In genomic region chr11:3969837-3970236, GRCm38 (mm10) we compare ENCODE assay signal across 13 mouse cellular contexts. TPM values are rescaled to one million over a fixed set of nuclear protein-coding genes. Genes with fewer than 3 reads are reported as not detected.
A peak's percentile ranks its signal among the peaks of the same experiment; 100 is the strongest.
DNase-seq lines count a peak whose midpoint lies in the region; ATAC-seq and TF ChIP-seq lines count a peak whose summit lies in the region.
"Had no signal": no experiment of that assay in that cellular context is flagged by ENCODE, and none has a peak within 500 bp of the region (broad histone marks: within the 10 kb centered on the region; RNA-seq: fewer than 3 reads in every experiment).

No protein-coding gene starts in this region.

- H3K4me2 ChIP-seq in kidney, embryonic 15.5 days: no peak overlapping the region
- H3K4me2 ChIP-seq: limb, embryonic 12.5 days; midbrain, embryonic 11.5 days; neural tube, embryonic 13.5 days had no signal

- no peak overlapping the region for H3K27ac ChIP-seq in kidney, embryonic 15.5 days
- no peak overlapping the region for H3K27ac ChIP-seq in small intestine, adult 2 months (ENCODE audit: insufficient read depth, low read depth, low read length)
- H3K27ac ChIP-seq: limb, embryonic 12.5 days; neural tube, embryonic 13.5 days had no signal

- DNase-seq in kidney, adult 9 months: peak; percentile 59
- DNase-seq in right cerebral cortex, adult 18-20 months: peak; percentile 15
- DNase-seq in right cerebral cortex, postnatal 14 days: no peak
- peak; percentile 44 for DNase-seq in R1 (ENCODE audit: low read depth, low spot score)
- no peak for DNase-seq in thymus, adult 18-20 months

- WGBS in kidney, embryonic 15.5 days: 86% methylated on average over 3 of the region's 3 CpGs
- WGBS in small intestine, adult 2 months: 74% methylated on average over 3 of the region's 3 CpGs

- TF ChIP-seq CTCF in small intestine, adult 2 months (IDR thresholded peaks at IDR 0.05; ENCODE audit: extremely low read depth, insufficient read length, insufficient replicate concordance, low read depth, low read length): peak; percentile 33; the same call in 1 of the 2 replicates

- no peaks in the 10 kb centered on the region for H3K9me3 ChIP-seq in kidney, embryonic 15.5 days (replicated peaks)
- H3K9me3 ChIP-seq: limb, embryonic 12.5 days; neural tube, embryonic 13.5 days had no signal

- no peak for ATAC-seq in kidney, embryonic 15.5 days (replicated peaks; ENCODE audit: low FRiP score)
- ATAC-seq in inflammation-experienced regulatory T-cells, adult 6 months: no peak
- ATAC-seq: Patski had no signal

- peaks cover 9% of the 10 kb centered on the region for H3K4me1 ChIP-seq in kidney, embryonic 15.5 days
- no peaks in the 10 kb centered on the region; the same call in 1 of the 2 replicates for H3K4me1 ChIP-seq in small intestine, adult 2 months (ENCODE audit: control insufficient read depth, insufficient read depth, insufficient read length, low read length)

- no peaks in the 10 kb centered on the region for H3K27me3 ChIP-seq in kidney, embryonic 15.5 days
- H3K27me3 ChIP-seq in small intestine, adult 2 months (ENCODE audit: control insufficient read depth, insufficient read depth, low read length): no peaks in the 10 kb centered on the region
- H3K27me3 ChIP-seq: limb, embryonic 12.5 days; neural tube, embryonic 13.5 days; Patski had no signal

- peaks cover 86% of the 10 kb centered on the region for H3K36me3 ChIP-seq in kidney, embryonic 15.5 days
- peaks cover 35% of the 10 kb centered on the region for H3K36me3 ChIP-seq in small intestine, adult 2 months (ENCODE audit: control insufficient read depth, insufficient read depth, low read length)

- no peak overlapping the region for H3K4me3 ChIP-seq in kidney, embryonic 15.5 days (replicated peaks)
- no peak overlapping the region for H3K4me3 ChIP-seq in small intestine, adult 2 months (ENCODE audit: low read depth, low read length)
- H3K4me3 ChIP-seq: limb, embryonic 12.5 days; neural tube, embryonic 13.5 days had no signal

- TF ChIP-seq POLR2A in small intestine, adult 2 months (IDR thresholded peaks at IDR 0.05; ENCODE audit: low read depth, low read length): no peak

- no peak overlapping the region for H3K9ac ChIP-seq in kidney, embryonic 15.5 days
- H3K9ac ChIP-seq: limb, embryonic 12.5 days; neural tube, embryonic 13.5 days had no signal

RNA-seq across cellular contexts. Expression of gene Pes1, which starts 6.1 kb away (rescaled TPM):
- 95.1 and 95.5 TPM in 2 replicates for polyA plus RNA-seq in kidney, embryonic 15.5 days (2015; fragmentation: Nextera tagmentation; extraction: Ambion mirVana)
- polyA plus RNA-seq in small intestine, adult 2 months (2012; rRNA removed): 11.2 and 17.8 TPM in 2 replicates
- 10 to 100 TPM; 51.8 to 88.6 (median 72.7) TPM for polyA plus RNA-seq in inflammation-experienced regulatory T-cells, adult 6 months (2017; shearing (Covaris generic))

RNA-seq across cellular contexts. Expression of gene 4930556J24Rik, which starts 6.7 kb away (rescaled TPM):
- polyA plus RNA-seq in kidney, embryonic 15.5 days (2015; fragmentation: Nextera tagmentation; extraction: Ambion mirVana): 0.44 TPM in 1 of 2 replicates, not detected in the other
- 0.19 TPM in 1 of 2 replicates, not detected in the other for polyA plus RNA-seq in small intestine, adult 2 months (2012; rRNA removed)
- polyA plus RNA-seq in inflammation-experienced regulatory T-cells, adult 6 months (2017; shearing (Covaris generic)): under 1 TPM in 1 of 3 experiments, not detected in 2; 0.50 TPM
- polyA plus RNA-seq: heart, postnatal 0 days; limb, embryonic 12.5 days; midbrain, embryonic 11.5 days had no signal

RNA-seq across cellular contexts. Expression of gene Gal3st1, which starts 13.6 kb away (rescaled TPM):
- 5.3 and 6.7 TPM in 2 replicates for polyA plus RNA-seq in kidney, embryonic 15.5 days (2015; fragmentation: Nextera tagmentation; extraction: Ambion mirVana)
- 88.7 and 124 TPM in 2 replicates for polyA plus RNA-seq in small intestine, adult 2 months (2012; rRNA removed)
- not detected for polyA plus RNA-seq in inflammation-experienced regulatory T-cells, adult 6 months (2017; shearing (Covaris generic))
- polyA plus RNA-seq: midbrain, embryonic 11.5 days had no signal

RNA-seq across cellular contexts. Expression of gene Tcn2, which starts 37.9 kb away (rescaled TPM):
- 92.9 and 102 TPM in 2 replicates for polyA plus RNA-seq in kidney, embryonic 15.5 days (2015; fragmentation: Nextera tagmentation; extraction: Ambion mirVana)
- polyA plus RNA-seq in small intestine, adult 2 months (2012; rRNA removed): 187 and 452 TPM in 2 replicates
- polyA plus RNA-seq in inflammation-experienced regulatory T-cells, adult 6 months (2017; shearing (Covaris generic)): 10 to 100 TPM; 11.0 to 29.1 (median 23.6) TPM

RNA-seq across cellular contexts. Expression of gene Slc35e4, which starts 55.4 kb away (rescaled TPM):
- polyA plus RNA-seq in kidney, embryonic 15.5 days (2015; fragmentation: Nextera tagmentation; extraction: Ambion mirVana): 4.6 and 5.1 TPM in 2 replicates
- 4.7 and 6.5 TPM in 2 replicates for polyA plus RNA-seq in small intestine, adult 2 months (2012; rRNA removed)
- 1 to 10 TPM; 1.3 to 2.3 (median 1.5) TPM for polyA plus RNA-seq in inflammation-experienced regulatory T-cells, adult 6 months (2017; shearing (Covaris generic))

Comparison
In these comparisons a context has a peak if more than half of its experiments do, and no peak if none do; other contexts are left out.
1. DNase-seq: peak in kidney, adult 9 months (single experiment), right cerebral cortex, adult 18-20 months (single experiment) and R1 (single experiment); none in right cerebral cortex, postnatal 14 days (single experiment) and thymus, adult 18-20 months (0 of 2).
2. RNA of gene Gal3st1, which starts 13.6 kb away (polyA plus RNA-seq): 88.7 to 124 TPM in small intestine, adult 2 months; 5.3 to 6.7 TPM in kidney, embryonic 15.5 days and not detected in inflammation-experienced regulatory T-cells, adult 6 months; every median in the first group is over 10 times any median in the second.